Mouse (Mus musculus): ENCODE results near the gene Tmem54. TPM values are rescaled to one million over a fixed set of nuclear protein-coding genes. Genes with fewer than 3 reads are reported as not detected.

The Tmem54 gene
- total RNA-seq, 2 experiments from 2014 or later, result not detected

DNA sequence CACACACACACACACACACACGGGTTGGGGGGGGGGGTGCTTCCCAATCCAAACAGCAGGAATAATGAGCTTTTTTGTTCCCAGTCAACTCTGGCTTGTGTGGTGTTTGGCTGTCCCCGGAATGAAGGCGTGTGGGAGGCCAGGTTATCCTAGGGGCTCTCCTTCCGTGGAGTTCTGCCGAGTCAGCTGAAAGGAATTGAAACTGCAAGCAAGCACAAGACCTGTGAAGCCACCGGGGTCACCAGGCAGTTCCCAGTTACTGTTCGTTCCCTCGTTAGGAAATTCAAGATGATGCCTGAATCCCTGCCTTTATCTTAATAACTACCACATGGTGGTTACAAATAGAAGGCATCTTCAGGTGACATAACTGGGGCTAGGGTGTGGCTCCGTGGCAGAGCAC, 24.0 kb downstream of the Tmem54 start:
- no peak for DNase-seq

DNA sequence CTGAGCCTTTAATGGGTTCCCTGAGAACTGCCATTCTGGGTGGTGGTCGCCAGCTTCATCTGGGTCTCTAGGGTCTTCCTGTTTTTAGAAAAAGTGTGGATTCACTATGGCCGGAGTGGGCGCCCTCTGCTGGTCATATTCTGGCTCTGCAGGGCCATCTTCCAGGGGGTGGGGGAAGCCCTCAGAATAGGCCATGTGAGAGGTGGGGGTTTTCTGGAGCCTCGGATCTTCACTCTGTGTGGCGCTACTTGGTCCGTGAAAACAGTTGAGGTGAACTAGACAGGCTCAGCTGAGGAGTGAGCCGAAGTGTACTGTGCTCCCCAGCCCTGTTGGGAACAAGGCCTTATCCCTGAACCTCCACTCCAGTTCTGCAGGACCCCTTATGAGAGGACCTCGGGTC, 24.8 kb downstream of the Tmem54 start:
- DNase-seq, result peak; percentile 40 to 63

GRCm38 (mm10) chr4:129130755-129131303, 25.5 kb downstream of the Tmem54 start:
- DNase-seq, result no peak

GRCm38 (mm10) chr4:129134799-129135585, 29.6 kb downstream of the Tmem54 start:
- DNase-seq, result peak; percentile 78 to 84

GRCm38 (mm10) chr4:129135637-129136036, 30.3 kb downstream of the Tmem54 start:
- no peak for DNase-seq

- DNase-seq, result no peak
Measured at GRCm38 (mm10) chr4:129136189-129136578, 30.8 kb downstream of the Tmem54 start.

DNA sequence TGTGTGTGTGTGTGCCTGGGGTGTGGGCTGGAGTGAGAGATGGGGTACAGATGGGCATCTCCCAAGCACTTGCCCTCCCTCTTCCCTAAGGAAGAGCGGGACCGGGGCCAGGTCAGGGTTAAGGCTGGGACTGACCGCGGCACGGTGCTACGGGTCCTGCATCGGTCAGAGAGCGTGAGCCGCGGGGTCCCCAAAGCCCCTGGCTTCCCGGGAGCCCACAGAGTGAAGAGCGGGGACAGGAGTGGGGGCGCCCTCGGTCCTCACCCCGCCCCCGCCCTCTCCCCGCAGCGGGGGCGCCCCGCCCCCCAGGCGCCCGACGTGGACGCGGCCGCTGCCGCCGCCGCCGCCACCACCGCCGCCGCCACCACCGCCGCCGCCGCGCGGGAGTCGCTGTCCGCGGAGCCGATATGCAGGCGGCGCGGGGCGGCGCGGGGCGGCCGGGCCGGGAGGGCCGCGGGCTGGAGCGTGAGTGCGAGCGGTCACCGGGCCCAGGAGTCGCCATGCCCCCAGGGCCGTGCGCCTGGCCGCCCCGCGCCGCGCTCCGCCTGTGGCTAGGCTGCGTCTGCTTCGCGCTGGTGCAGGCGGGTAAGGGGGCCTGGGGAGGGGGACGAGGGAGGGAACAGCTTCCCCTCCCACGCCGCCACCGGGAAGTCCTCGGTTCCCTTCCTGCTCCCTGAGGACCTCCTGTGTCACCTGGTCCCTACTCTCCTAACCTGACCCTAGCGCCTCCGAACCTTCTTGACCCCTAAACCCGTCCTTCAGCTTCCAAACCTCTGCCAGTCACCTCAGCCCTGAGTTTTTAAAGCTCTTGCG, 31.4 kb downstream of the Tmem54 start, which contains the start of gene Fndc5:
Gene Fndc5, plus strand, starts transcription at position 421 of the 813 bp plus-strand sequence.
- DNase-seq, result peak; percentile 33 to 56

DNA sequence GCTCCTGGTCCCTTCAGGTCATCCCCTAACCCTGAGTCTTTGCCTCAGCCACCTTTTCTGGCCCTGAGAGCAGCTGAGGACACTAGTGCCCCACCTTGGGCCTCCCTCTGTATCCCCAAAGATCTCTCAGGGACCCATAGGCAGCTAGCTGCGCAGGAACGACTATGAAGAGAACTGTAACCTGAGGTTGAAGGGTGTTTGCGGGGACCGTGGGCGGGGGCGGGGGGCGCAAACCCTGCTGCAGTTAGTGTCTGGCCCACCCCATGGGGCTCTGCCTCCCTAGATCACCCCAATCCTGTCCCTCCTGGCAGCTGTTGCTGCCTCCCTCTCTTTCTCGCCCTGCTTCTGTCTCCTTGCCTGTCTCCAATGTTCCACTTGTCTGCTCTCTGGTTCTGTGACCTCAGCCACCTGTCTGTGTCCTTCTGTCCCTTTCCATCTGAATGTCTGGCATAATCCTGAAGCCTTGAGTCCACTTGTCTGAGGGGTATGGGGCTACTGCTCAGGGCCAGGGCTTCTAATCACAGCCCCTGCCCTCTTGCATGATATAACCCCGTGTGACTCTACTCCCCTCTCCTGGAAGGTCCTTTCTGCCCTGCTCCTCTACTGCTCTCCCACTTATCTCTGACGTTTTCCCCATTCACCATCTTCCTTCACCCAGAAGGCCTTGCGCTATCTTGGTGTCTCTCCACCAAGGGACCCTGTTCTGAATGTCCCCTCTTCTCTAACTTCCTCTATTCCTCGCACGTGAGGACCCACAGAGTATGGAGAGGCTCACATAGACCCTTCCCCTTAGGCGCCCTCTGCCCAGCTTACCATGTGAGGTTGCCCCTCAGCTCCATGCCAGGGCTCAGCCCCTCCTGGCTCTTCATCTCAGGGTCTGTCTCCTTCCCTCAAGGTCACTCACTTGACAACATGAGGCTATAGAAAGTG, 32.3 kb downstream of the Tmem54 start:
- DNase-seq, result no peak

DNA sequence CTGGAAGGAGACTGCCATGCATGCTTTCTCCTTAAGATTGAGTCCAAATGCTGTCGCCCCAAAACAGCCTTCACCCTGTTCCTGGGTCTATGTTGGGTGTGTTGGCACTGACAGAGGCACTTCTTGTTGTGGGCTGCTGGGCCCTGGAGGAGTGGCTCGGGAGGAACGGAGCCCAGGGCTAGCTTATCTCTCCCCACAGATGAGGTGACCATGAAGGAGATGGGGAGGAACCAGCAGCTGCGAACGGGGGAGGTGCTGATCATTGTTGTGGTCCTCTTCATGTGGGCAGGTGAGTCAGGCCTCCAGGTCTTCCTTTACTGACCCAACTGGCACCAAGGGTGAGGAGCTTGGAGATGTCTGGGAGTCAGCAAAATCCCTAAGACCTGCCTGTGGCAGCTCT, 34.3 kb downstream of the Tmem54 start:
- no peak for DNase-seq

- no peak for DNase-seq
Measured at GRCm38 (mm10) chr4:129140808-129141207, 35.5 kb downstream of the Tmem54 start.

- DNase-seq, result peak in 1 of 2 experiments; percentile 35
Measured at GRCm38 (mm10) chr4:129141560-129142438, 36.5 kb downstream of the Tmem54 start.

DNA sequence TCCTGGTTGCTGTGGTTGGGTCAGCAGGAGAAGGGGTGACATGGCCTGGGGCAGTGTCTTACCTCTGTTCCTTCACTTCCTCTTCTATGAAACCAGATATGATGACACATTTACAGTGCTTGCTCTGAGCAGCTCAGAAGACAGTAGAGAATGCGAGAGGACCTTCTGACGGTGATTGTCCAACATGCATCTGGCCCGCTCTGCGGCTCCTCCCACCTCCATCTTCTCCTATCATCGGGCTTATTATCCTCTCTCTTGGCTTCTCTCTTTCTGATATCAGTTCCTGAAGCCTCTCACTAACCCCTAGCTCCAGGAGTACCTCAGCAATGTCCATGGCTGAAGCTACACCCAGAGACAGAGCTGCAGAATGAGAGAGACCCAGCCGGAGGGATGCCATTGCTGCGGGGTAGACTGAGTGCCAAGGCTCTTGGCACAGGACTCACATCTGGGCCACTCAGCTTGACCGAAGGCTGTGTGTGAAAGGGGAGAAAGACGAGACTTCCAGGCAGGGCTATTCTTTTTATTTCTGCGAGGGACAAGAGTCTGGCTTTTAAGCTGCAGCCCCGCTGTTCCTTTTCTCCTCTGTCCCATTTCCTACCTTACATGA, 37.2 kb downstream of the Tmem54 start:
- DNase-seq, result peak in 1 of 2 experiments; percentile 22

GRCm38 (mm10) chr4:129143509-129143908, 38.2 kb downstream of the Tmem54 start:
- no peak for DNase-seq

- DNase-seq, result no peak
Measured at GRCm38 (mm10) chr4:129144401-129145367, 39.3 kb downstream of the Tmem54 start.

DNA sequence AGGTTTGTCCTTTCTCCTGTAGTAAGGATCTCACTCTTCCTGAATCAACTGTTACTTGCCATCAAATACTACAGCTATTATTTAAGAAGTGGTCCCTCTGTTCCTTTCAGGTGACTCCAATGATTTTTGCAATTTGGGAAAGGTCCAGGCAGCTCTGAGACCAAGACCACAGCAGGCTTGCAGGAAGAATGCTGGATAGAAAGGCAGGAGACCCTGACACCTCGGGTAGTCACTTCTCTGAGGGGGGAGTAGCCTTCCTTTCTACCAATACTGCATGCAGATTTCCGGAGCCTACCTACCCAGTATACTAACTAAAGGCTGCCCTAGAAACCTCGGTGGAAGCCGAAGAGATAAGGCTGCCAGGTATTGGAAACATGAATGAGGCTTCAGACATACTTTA, 40.1 kb downstream of the Tmem54 start:
- DNase-seq, result no peak

GRCm38 (mm10) chr4:129145943-129146342, 40.6 kb downstream of the Tmem54 start:
- no peak for DNase-seq

GRCm38 (mm10) chr4:129146392-129146791, 41.0 kb downstream of the Tmem54 start:
- no peak for DNase-seq

GRCm38 (mm10) chr4:129147552-129148103, 42.3 kb downstream of the Tmem54 start:
- DNase-seq, result no peak

GRCm38 (mm10) chr4:129149321-129149720, 44.0 kb downstream of the Tmem54 start:
- DNase-seq, result no peak
